Mouse (Mus musculus) adipocyte (in vitro differentiated cells): ENCODE data around the gene Lrrc75a.
"Not testable (repeated sequence)": the region's sequence is repeated elsewhere in the genome, so short reads cannot be mapped to it uniquely, and the experiment has no call there.

Experiments used
- DNase-seq: peaks from one replicate; pipeline ENCODE4 v3.0.0-alpha.2; 2016; ENCODE audit warnings: low spot score

The Lrrc75a gene

GRCm38 (mm10) chr11:62647661-62648590, at the start of gene Lrrc75a:
Lrrc75a (minus strand) TSS chr11:62648523.
- DNase-seq: peak; percentile 21

GRCm38 (mm10) chr11:62695126-62695525, 46.8 kb upstream of the Lrrc75a start:
- no peak for DNase-seq

GRCm38 (mm10) chr11:62693299-62694184, 45.2 kb upstream of the Lrrc75a start:
- peak; percentile 82 for DNase-seq

- no peak for DNase-seq
Measured at GRCm38 (mm10) chr11:62691592-62691991, 43.3 kb upstream of the Lrrc75a start.

- DNase-seq: no peak
Measured at GRCm38 (mm10) chr11:62679954-62680353, 31.6 kb upstream of the Lrrc75a start.

GRCm38 (mm10) chr11:62678778-62679354, 30.5 kb upstream of the Lrrc75a start:
- no peak for DNase-seq

GRCm38 (mm10) chr11:62676290-62676596, 27.9 kb upstream of the Lrrc75a start:
- DNase-seq: no peak

GRCm38 (mm10) chr11:62675480-62676289, 27.4 kb upstream of the Lrrc75a start:
- DNase-seq: peak; percentile 84

- DNase-seq: no peak
Measured at GRCm38 (mm10) chr11:62670006-62670405, 21.7 kb upstream of the Lrrc75a start.

GRCm38 (mm10) chr11:62669471-62669870, 21.1 kb upstream of the Lrrc75a start:
- DNase-seq: no peak

- no peak for DNase-seq
Measured at GRCm38 (mm10) chr11:62668986-62669385, 20.7 kb upstream of the Lrrc75a start.

- no peak for DNase-seq
Measured at GRCm38 (mm10) chr11:62664250-62664649, 15.9 kb upstream of the Lrrc75a start.

- DNase-seq: no peak
Measured at GRCm38 (mm10) chr11:62660885-62661284, 12.6 kb upstream of the Lrrc75a start.

GRCm38 (mm10) chr11:62652080-62652479, 3.8 kb upstream of the Lrrc75a start:
- no peak for DNase-seq

- DNase-seq: peak; percentile 68
Measured at GRCm38 (mm10) chr11:62651563-62651962, 3.2 kb upstream of the Lrrc75a start.

- not testable (repeated sequence) for DNase-seq
Measured at GRCm38 (mm10) chr11:62649803-62650202, 1.5 kb upstream of the Lrrc75a start.

- DNase-seq: peak; percentile 81
Measured at GRCm38 (mm10) chr11:62648591-62649391, 468 bp upstream of the Lrrc75a start, which contains the start of gene Mmgt2. Mmgt2 (plus strand) TSS chr11:62648664.

- DNase-seq: no peak
Measured at GRCm38 (mm10) chr11:62646958-62647515, 1.3 kb downstream of the Lrrc75a start.

GRCm38 (mm10) chr11:62646495-62646843, 1.9 kb downstream of the Lrrc75a start:
- DNase-seq: no peak

GRCm38 (mm10) chr11:62645732-62646494, 2.4 kb downstream of the Lrrc75a start:
- DNase-seq: no peak
